Mouse (Mus musculus): Measurements from ENCODE around the gene Tmem86b. TPM values are rescaled to one million over a fixed set of nuclear protein-coding genes. Genes with fewer than 3 reads are reported as not detected.

Gene Tmem86b
- polyA plus RNA-seq (2012; rRNA removed), result 55.9 and 89.5 TPM in 2 replicates

DNA sequence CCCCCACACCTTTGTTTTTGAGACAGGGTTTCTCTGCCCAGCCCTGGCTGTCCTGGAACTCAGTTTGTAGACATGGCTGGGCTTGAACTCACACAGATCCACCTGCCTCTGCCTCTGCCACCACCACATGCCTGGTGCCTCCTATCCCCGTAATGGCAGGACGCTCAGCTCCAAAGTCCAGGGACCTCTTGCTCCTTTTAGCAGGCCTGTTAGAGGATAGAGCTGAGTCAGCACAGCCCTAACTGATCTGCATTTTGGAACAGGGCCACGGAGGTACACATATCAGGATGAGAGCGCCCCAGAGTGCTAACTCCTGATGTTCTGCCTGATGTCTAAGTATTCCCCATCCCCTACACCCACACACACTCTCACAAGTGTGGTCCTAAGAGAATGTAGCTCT is at the start of gene Tmem86b:
Gene Tmem86b, minus strand, starts transcription at position 392 of the 400 bp plus-strand sequence.
- TF ChIP-seq CTCF (IDR thresholded peaks at IDR 0.05; ENCODE audit: borderline replicate concordance, extremely low read depth, insufficient read depth, insufficient read length), result no peak
- TF ChIP-seq POLR2A (IDR thresholded peaks at IDR 0.05; ENCODE audit: borderline replicate concordance, extremely low read depth, insufficient read depth, insufficient read length, poor library complexity, severe bottlenecking), result no peak
- DNase-seq (ENCODE audit: low read depth), result no peak

DNA sequence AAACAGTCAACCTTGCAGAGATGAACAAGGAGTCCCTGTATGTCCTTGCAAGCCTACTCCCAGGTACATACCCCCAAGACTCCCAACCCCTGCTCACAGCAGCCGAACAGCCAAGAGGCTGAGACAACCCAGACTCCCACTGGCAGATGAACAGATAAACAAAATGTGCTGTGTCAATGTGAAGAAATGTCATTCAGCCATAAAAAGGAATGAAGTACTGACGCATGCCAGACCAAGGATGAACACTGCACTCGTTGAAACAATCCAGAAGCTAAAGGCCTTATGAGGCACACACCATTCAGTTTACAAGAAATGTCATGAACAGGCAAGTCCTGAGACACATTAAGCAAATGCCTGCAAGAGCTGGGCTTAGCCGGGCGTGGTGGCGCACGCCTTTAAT is 44.0 kb upstream of the Tmem86b start:
- no peak for DNase-seq (ENCODE audit: low read depth)
- no peak for TF ChIP-seq POLR2A (IDR thresholded peaks at IDR 0.05; ENCODE audit: borderline replicate concordance, extremely low read depth, insufficient read depth, insufficient read length, poor library complexity, severe bottlenecking)
- no peak for TF ChIP-seq CTCF (IDR thresholded peaks at IDR 0.05; ENCODE audit: borderline replicate concordance, extremely low read depth, insufficient read depth, insufficient read length)

DNA sequence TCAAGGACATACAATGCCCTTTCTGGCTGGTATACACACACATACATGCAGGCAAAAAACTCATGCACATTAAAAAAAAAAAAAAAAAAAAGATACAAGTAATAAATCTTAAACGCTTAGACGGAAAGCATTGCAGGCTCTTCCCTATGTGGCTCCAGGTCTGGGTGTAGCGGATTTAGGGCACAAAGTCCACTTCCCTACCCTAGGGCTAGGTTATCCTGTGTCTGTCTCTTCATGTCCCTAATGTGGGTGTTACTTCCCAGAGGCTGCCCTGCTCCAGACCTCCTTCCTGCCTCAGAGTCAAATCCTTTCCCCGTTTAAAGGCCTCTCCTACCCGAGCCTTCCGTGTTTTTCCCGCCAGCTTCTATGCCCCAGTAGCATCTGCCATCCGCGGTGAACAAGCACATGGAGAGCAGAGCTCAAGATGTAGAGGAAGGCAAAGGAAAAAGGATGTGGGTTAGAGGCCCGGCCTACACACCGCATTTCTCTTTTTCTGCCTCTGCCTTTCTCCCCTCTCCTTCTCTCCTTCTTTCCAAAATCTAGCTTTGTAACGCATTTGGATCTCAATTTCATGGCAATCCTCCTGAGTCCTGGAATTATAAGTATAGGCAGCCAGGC is 43.0 kb upstream of the Tmem86b start:
- TF ChIP-seq POLR2A (IDR thresholded peaks at IDR 0.05; ENCODE audit: borderline replicate concordance, extremely low read depth, insufficient read depth, insufficient read length, poor library complexity, severe bottlenecking) (no peak), CTCF (IDR thresholded peaks at IDR 0.05; ENCODE audit: borderline replicate concordance, extremely low read depth, insufficient read depth, insufficient read length) (no peak)

DNA sequence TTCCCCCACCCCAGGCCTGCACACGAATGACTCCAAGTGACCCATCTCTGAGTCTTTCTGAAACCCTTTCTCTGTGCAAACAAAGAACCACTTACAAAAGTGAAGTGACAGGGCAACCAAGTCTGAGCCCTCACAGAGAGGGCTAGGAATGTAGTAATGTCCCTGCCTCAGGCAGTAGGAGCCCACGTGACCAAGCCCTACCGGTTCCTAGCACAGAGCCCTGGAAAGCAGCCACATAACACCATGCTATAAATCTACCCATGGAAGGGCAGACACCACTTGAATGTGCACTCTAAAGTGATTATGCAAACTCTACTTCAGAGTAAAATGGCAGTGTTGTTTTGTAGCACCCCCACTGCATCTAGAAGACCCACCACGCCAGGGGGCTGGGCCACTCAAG is 40.7 kb upstream of the Tmem86b start:
- DNase-seq (ENCODE audit: low read depth), result peak; percentile 19
- TF ChIP-seq CTCF (IDR thresholded peaks at IDR 0.05; ENCODE audit: borderline replicate concordance, extremely low read depth, insufficient read depth, insufficient read length), result no peak
- TF ChIP-seq POLR2A (IDR thresholded peaks at IDR 0.05; ENCODE audit: borderline replicate concordance, extremely low read depth, insufficient read depth, insufficient read length, poor library complexity, severe bottlenecking), result no peak

More for the DNA sequence above, 43.0 kb upstream of the Tmem86b start:
- DNase-seq (ENCODE audit: low read depth), result no peak

DNA sequence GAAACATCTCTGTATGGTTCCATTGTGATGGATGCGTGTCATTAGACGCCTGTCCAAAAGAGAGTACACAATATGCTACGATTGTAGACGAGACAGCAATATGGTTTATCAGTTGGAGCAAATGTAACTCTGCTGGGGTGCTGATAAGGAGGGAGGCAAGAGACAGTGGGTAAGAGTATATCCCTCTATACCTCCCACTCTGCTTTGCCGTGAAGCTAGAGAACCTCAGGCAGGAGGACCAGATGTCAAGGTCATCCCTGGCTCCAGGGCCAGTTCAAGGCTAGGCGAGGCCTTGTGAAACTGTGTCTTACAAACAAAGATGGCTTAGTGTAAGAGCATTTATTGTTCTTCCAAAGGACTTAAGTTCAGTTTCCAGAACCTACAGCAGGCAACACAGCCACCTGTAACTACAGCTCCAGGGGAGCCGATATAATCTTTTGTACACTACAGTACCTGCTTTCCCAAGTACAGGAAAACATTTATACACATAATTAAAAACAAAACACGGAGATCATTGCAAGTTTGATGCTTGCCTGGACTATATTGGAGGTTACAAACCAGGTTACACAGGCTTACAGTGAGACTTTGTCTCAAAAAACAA is 39.5 kb upstream of the Tmem86b start:
- no peak for DNase-seq (ENCODE audit: low read depth)
- TF ChIP-seq POLR2A (IDR thresholded peaks at IDR 0.05; ENCODE audit: borderline replicate concordance, extremely low read depth, insufficient read depth, insufficient read length, poor library complexity, severe bottlenecking), result no peak
- TF ChIP-seq CTCF (IDR thresholded peaks at IDR 0.05; ENCODE audit: borderline replicate concordance, extremely low read depth, insufficient read depth, insufficient read length), result no peak

DNA sequence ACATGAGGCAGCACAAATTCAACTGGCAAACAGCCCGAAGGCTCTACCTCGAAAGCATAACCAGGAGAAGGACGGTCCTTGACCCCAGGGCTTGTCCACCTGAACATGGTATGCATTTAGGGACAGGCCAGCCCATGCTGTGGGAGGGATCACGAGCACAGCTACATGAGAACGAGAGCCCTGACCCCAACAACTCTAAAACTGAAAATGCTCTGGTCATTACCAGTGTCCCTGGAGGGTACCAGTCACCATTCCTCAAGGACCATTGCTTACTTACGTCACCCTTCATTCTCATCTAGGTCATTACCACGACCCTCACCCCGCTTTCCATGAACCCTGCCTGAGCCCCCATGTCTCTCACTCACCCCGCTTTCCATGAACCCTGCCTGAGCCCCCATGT is 37.9 kb upstream of the Tmem86b start:
- TF ChIP-seq CTCF (IDR thresholded peaks at IDR 0.05; ENCODE audit: borderline replicate concordance, extremely low read depth, insufficient read depth, insufficient read length), result no peak
- no peak for TF ChIP-seq POLR2A (IDR thresholded peaks at IDR 0.05; ENCODE audit: borderline replicate concordance, extremely low read depth, insufficient read depth, insufficient read length, poor library complexity, severe bottlenecking)
- DNase-seq (ENCODE audit: low read depth), result no peak

DNA sequence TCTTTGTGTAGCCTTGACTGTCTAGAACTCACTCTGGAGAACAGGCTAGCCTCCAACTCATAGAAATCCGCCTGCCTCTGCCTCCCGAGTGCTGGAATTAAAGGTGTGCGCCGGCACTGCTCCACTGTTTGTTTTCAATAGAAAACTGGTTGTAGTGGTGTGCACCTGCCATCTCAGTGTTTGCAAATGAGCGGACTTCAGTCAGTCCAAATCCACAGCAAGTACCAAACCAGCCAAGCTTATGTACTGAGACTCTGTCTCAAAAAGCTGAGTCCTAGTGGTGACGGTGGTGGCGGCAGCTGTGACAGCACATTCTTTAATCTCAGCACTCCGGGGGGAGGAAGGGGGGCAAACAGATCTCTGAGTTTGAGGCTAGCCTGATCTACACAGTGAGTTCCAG is 37.3 kb upstream of the Tmem86b start:
- TF ChIP-seq POLR2A (IDR thresholded peaks at IDR 0.05; ENCODE audit: borderline replicate concordance, extremely low read depth, insufficient read depth, insufficient read length, poor library complexity, severe bottlenecking) (no peak), CTCF (IDR thresholded peaks at IDR 0.05; ENCODE audit: borderline replicate concordance, extremely low read depth, insufficient read depth, insufficient read length) (no peak)
- no peak for DNase-seq (ENCODE audit: low read depth)

DNA sequence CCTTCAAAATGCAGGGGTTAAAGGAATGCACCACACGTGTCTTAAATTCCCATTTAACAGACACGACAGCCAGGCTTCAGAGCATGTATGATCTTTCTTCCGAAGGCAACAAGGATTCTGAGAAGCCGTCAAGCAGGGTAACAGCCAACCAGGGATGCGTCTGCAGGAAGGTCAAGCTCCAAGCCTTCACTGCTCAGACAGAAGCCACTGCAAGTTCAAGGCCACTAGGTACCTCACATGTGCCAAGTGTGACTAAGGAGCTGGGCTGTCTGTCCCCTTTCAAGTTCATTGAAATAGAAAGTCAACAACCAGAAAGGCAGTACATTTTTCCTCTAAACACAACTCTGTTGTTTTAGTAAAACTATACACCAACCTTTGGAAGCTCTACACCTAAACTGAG is 35.6 kb upstream of the Tmem86b start:
- TF ChIP-seq POLR2A (IDR thresholded peaks at IDR 0.05; ENCODE audit: borderline replicate concordance, extremely low read depth, insufficient read depth, insufficient read length, poor library complexity, severe bottlenecking) (no peak), CTCF (IDR thresholded peaks at IDR 0.05; ENCODE audit: borderline replicate concordance, extremely low read depth, insufficient read depth, insufficient read length) (no peak)
- DNase-seq (ENCODE audit: low read depth), result no peak

DNA sequence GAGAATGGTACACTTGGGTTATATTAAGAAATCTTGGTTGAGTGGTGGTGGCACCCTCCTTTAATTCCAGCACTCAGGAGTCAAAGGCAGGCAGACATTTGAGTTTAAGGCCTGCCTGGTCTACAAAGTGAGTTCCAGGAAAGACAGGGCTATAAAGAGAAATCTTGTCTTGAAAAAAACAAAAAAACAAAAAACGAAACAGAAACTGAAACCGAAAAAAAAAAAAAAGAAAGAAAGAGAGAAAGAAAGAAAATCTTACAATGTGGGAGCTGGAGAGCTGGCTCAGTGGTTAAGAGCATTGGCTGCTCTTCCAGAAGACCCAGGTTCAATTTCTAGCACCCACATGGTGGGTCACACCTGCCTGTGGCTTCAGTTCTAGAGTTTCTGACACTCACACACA is 32.5 kb upstream of the Tmem86b start:
- DNase-seq (ENCODE audit: low read depth), result no peak

DNA sequence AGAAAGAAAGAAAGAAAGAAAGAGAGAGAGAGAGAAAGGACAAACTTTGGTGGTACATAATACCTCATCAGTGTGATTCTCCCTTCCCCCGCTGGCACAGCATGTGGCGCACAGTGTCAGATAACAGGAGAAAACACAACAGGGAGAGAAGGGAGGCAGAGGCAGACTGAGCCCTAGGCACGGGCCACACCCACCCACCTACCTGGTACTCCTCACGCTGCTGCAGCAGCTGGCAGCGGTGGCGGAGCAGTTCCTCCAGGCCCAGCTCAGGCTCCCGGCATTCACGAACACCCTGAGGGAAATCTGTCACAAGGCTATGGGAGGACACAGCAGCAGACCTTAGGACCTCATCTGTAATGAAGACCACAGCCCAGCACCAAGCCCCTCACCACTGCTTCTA is 32.0 kb upstream of the Tmem86b start:
- TF ChIP-seq CTCF (IDR thresholded peaks at IDR 0.05; ENCODE audit: borderline replicate concordance, extremely low read depth, insufficient read depth, insufficient read length) (no peak), POLR2A (IDR thresholded peaks at IDR 0.05; ENCODE audit: borderline replicate concordance, extremely low read depth, insufficient read depth, insufficient read length, poor library complexity, severe bottlenecking) (no peak)
- no peak for DNase-seq (ENCODE audit: low read depth)

More for the DNA sequence above, 32.5 kb upstream of the Tmem86b start:
- TF ChIP-seq CTCF (IDR thresholded peaks at IDR 0.05; ENCODE audit: borderline replicate concordance, extremely low read depth, insufficient read depth, insufficient read length) (no peak), POLR2A (IDR thresholded peaks at IDR 0.05; ENCODE audit: borderline replicate concordance, extremely low read depth, insufficient read depth, insufficient read length, poor library complexity, severe bottlenecking) (no peak)

DNA sequence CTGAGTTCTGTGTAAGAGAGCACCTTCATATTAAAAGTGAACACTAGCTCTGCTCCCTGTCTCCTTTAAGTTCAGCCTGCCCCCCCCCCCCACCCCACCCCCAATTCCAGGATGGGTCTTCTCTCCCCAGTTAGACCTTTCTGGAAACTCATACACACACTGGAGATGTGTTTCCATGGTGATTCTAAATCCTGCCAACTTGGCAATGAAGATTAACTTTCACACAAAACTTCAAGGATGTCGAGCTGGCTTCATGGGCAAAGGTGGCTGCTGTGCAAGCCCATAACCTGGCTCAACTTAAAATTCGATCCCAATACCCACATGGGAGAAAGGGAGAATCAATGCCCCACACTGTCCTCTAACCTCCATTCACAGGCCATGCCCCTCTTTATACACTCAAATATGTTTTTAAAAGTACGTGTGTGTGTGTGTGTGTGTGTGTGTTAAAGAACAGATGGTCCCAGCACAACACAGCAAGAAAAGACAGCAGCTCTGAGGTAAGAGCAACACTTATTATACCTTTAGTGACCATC is 28.8 kb upstream of the Tmem86b start:
- peak; percentile 72 for DNase-seq (ENCODE audit: low read depth)
- TF ChIP-seq POLR2A (IDR thresholded peaks at IDR 0.05; ENCODE audit: borderline replicate concordance, extremely low read depth, insufficient read depth, insufficient read length, poor library complexity, severe bottlenecking) (no peak), CTCF (IDR thresholded peaks at IDR 0.05; ENCODE audit: borderline replicate concordance, extremely low read depth, insufficient read depth, insufficient read length) (no peak)

Data from brain, embryonic 14.5 days (tissue).